Mouse (Mus musculus): ENCODE measurements around the gene Hpd.

The Hpd gene

GRCm38 (mm10) chr5:123146357-123146756 lies 36.2 kb downstream of the Hpd start:
- no peak for DNase-seq

- no peak for DNase-seq
These were observed 37.6 kb downstream of the Hpd start for GRCm38 (mm10) chr5:123144746-123145590.

DNA sequence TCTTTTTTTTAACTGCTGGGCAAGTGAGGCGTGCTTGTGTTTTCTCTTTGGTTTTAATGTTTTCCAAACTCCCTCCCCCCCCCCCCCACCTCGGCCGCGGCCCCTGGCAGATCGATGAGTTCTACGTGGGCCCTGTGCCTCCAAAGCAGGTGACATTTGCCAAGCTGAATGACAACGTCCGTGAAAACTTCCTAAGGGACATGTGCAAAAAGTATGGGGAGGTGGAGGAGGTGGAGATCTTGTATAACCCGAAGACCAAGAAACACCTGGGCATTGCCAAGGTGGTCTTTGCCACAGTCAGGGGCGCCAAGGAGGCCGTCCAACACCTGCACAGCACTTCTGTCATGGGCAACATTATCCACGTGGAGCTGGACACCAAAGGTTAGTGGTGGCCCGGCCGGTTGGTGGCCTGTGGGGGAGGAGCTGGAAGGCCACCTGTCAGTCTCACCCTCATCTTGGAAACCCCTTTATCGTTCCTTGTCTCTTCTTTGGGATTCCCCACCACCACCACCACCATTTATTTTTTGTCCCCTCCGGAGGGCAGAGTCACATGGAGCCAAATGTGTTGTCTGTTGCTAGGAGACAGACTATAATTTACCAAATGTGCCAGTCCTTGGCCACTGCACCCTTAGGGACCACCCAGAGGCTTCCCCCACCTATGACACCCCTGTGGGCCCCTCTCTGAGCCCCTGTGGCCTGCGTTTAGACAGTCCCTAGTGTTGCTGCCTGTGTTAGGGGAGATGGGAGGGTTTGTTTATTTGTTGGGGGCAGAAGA lies 38.4 kb downstream of the Hpd start:
- DNase-seq = no peak

DNA sequence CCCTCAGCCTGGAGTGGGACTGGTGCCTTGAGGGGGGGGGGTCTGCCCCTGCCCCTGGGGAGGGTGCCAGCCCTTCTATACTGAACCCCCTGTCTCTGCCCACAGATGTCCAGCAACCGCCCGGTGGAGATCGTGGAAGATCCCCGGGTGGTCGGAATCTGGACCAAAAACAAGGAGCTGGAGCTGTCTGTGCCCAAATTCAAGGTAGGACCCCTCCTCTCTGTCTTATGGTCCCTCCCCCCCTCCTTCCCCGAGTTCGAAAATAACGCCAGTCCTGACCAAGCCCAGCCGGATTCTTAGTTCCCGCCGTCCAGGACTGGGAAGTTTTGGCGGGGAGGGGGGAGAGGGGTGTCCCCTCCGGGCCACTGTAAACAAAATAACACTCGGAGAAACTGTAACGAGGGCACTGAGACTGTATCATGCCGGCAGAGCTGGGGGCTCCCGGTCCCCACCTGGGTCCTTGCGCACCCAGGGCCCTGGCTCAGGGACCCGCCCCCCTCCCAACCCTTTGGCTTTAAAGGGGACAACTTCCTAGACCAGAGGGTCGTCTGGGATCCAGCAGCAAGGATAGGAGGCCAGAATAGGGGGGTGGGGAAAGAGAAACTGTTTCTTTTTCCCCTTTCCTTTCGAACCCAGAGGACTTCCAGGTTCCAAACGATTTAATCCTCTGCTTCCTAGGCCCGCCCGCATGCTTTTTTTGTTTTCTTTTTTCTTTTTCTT lies 39.1 kb downstream of the Hpd start:
- no peak for DNase-seq

GRCm38 (mm10) chr5:123142161-123143157 lies 40.1 kb downstream of the Hpd start, which contains the start of gene Setd1b:
Setd1b (plus strand) TSS chr5:123142193.
- DNase-seq = no peak

DNA sequence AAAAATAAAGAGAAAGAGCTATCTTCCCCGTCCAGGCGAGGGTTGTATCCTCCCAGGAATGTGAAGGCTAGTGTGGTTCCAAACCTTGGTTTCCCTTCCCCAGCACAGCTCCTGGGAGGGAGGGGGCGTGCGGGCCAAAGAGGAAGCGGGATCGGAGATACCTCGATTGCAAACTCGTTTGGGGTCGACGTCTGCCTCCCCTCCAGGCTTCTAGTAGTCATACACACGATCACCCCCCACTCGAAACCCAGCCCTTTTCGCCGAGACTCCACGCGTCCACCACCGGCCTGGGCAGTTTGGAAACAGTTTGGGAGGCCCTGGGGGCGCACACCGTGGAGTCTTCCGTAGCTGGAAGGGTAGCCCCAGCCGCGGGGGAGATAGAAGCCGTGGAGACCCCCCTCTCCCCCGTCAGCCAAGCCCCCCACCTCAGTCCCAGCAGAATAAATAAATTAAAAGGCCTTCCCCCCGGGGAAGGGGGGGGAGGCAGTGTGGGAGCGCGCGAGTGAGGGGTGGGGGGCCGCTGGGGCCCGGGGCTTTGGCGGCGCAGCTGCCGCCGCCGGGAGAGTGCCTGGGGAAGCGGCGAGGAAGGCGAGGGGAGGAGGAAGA lies 40.9 kb downstream of the Hpd start:
- DNase-seq = no peak

DNA sequence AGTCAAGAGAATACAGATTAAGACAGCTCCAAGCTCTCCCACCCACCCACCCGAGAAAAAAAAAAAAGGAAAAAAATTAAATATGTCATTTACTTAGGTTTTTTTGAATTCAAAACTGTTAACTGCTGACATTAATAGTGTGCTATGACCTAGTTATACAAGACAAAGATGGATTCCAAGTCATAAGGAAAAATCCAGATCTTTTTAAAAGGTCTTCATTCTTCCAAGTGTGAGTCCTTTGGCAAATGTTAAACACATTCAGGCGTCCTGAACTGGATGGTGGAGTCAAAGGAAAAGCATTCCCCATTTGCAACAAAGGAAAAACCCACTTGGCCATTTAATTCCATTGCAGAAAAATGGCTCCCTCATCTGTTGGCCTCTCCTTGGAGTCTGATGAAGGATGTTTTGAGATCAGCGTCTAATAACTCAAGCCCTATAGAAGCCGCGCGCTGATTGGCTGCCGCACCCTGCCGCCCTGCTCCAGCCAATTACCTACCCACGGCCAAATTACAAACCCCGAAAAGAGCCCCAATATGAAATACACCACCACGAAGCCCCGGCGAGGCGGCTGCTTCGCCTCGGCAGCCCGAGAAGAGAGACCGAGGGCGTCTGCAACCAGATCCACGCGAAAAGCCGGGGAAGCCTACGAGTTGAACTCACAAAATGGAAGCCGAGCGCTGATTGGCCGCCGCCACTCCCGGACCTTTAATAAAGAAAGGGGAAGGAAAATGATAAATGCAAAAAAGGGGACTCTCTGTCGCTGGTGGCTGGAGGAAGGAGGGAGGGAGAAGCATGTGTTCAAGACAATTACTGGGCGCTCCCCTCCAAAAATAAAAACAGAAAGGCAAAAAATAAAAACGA lies 41.6 kb downstream of the Hpd start:
- peak; percentile 95 for DNase-seq

DNA sequence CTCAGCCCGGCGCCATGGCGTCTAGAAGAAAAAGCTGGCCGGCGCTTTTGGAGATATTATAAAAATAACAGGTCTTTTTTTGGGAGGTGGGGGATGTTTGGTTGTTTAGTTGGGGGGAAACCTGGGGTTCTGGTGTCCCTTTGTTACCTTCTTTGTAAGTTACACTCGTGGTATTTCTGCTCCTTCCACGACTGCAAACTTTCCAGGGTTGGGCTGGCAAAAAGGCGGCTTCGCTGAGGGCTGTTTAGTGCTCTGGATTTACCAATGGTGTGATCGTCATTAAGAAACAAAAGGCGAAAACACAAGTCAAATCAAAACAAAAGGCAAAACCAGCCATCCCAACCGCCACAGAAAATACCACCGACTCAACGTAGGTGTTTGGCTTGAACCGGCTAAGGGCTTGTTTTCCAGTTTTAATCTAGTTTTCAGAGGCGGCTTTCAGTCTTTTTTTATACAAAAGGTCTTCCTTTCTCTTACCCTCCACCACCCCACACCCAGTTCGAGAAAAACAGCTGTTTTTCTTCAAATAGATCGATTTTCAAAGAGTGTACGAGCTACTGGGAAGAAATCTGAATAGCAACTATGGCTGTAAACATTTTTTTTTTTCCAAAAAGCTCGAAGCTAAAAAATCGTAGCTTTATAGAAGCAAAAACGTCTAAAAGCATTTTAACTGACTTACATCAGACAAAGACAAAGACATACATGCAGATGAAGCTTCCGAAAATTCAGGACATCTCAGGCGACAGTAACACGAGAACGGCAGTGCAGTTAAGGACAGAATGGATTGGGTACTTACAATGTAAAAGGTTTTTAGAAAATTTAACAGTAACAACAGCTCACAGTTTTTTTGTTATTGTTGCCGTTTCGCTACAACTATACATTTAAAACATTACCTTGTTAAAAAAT lies 42.6 kb downstream of the Hpd start:
- DNase-seq = no peak

- peak; percentile 89 for DNase-seq
These were observed 43.4 kb downstream of the Hpd start for GRCm38 (mm10) chr5:123138953-123139721.

DNA sequence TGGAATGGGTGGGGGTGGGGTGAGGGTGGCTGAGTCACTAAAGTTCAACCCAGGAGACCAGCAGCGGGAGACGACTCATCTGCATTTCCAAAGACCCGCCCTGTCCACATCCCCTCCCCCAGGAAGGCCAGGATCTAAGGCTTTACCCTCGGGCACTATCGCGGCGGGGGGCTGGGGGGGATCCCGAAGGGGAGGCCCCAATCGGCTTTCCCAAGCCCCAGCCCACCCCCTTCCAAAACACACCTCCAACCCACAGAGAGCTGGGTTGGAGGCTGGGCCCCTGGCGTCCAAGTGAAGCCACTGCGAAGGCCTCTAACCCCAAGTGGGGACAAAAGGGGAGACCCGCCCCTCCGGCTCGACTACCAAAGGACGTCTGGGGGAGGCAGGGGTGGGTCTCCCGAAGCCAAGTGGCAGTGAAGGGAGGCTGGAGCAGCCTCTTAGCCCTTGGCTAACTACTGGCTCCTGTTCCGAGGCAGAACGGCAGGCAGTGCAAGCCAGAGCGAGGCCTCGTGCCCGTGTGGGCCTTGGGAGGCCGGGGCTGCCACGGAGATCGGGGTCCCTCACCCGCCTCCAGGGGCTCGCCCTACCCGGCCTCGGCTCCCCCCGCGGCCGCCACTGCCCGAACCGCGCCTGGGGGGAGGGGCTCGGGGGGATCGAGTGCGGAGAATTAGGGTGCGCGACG lies 44.2 kb downstream of the Hpd start:
- no peak for DNase-seq

GRCm38 (mm10) chr5:123137910-123138229 lies 44.7 kb downstream of the Hpd start:
- no peak for DNase-seq

DNA sequence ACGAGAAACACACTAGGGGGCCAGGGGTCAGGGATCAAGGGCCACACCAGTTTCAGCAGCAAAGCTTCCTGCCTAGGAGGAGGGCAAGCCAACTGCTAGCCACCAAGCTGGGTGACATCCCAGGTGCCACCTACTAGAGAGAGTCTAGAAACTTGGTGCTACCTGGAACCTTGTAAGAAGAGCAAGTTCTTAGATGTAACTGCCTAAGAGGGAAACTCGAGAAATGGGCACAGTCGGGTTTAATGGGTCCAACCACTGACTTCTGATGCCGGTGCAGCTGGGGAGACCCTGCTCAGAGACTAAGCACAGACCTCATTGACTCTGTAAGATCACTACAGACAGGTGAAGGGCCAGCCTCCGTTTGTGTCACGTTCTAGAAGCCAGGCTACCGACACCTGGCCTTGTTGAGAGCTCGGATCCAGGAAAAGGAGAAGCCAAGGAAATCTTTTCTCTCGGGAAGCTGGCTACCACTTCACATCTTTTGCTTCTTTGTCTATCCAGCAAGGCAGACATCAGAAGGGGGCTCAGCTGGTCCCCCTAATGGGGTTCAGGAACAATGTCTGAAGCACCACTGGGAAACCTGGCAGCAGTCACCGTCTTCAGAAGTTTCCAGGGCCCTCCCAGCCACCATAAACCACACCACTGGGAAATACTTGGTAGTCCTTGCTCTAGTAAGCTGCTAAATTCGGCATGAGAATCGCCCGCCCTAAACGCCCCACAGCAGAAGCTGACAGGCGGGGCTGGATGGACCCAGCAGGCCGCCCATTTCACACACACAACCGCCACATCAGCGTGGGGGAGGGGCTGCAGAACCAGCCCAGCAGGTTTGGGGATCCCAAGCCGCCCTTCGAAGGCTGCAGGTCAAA lies 45.2 kb downstream of the Hpd start:
- peak; percentile 68 for DNase-seq

DNA sequence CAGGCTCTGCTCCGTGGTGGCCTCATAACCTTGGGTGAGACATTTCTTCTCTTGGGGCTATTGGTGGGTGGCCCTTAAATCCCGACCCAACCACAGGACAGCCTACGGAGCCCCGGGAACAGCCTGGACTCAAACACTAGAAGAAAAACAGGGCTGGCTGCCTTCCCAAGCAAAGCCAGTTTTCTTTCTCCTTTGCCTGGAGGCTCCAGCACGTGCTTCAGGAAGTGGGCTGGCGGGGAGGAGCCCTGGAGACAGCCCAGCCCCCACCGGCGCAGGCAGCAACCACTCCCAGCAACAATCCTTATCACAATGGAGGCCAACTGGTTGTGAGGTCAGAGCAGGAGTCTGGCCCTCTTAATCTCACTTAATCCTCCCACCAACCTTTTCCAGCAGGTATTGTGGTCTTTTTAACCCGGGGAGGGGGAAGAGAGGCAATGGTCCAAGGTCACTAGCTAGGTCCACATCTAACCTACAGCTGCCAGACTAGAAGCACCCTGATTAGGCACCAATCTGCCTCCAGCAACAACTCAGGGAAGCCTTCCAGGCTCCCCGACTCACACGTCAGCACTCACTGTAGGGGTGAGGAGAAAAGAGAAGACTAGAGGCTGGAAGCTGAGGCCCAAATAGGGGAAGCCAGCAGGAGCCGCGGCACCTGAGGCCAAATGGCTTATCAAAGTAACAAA lies 46.0 kb downstream of the Hpd start:
- peak; percentile 88 for DNase-seq

DNA sequence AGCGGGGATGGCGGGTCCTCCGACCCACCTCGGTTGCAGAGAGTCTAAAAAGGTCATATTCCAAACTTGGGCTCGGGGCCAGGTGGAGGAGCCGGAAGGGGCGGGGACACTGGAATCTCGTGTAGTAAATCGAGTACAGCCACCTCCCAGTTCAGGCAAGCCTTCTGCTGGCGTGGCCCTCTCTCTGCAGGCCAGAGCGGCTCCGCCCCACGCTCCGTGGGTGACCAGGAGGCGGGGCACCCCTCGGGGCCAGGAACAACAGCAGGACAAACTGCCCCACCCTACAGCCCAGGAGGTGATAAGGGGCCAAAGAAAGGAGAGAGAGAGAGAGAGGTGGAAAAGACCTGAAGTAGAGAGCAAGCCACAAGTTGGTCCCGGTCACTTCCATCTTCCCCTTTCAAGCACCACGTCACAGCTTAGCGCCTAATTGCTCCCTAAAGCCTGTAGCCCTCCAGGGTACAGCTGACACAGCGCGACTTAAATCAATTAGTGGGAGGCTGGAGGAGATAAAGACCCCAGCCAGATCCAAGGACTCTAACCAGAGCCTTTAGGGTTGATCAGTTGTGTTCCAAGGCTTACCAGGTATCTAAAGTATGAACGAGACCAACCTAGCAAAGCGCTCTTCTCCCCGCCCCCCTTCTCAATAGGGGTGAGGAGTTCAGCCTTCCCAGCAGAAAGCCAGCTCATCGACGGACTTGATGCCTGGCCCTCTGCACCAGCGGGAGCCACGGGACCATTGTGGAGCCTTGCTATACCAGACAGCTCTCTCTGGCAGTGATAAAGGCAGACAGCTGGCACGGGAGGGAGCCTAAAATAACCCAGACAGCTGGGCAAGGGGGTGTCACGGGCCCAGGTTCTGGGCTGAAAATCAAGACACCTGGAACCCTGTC lies 46.8 kb downstream of the Hpd start:
- peak; percentile 77 for DNase-seq

- DNase-seq = no peak
These were observed 47.6 kb downstream of the Hpd start for GRCm38 (mm10) chr5:123134875-123135382.

Data from layer of hippocampus, adult 9-11 months (tissue).